Mouse (Mus musculus) kidney, postnatal 10 days (tissue): ENCODE measurements around the gene Myocos.
"Not testable (repeated sequence)": the region's sequence is repeated elsewhere in the genome, so short reads cannot be mapped to it uniquely, and the experiment has no call there.

ENCODE experiments used
- DNase-seq: peaks from one replicate; pipeline ENCODE4 v3.0.0; 2021; ENCODE audit warnings: mixed read lengths

The Myocos gene

GRCm38 (mm10) chr1:162658119-162658518 is at the start of gene Myocos:
Myocos (minus strand) TSS chr1:162658219.
- no peak for DNase-seq

- DNase-seq: no peak
Observed at GRCm38 (mm10) chr1:162700389-162701066, 42.5 kb upstream of the Myocos start.

GRCm38 (mm10) chr1:162697866-162698265 is 39.8 kb upstream of the Myocos start:
- no peak for DNase-seq

- no peak for DNase-seq
Observed at GRCm38 (mm10) chr1:162693721-162694120, 35.7 kb upstream of the Myocos start.

- peak; percentile 37 for DNase-seq
Observed at GRCm38 (mm10) chr1:162665486-162666174, 7.6 kb upstream of the Myocos start.

- DNase-seq: peak; percentile 87
Observed at GRCm38 (mm10) chr1:162664826-162665475, 6.9 kb upstream of the Myocos start.

- DNase-seq: no peak
Observed at GRCm38 (mm10) chr1:162660276-162660860, 2.3 kb upstream of the Myocos start.

GRCm38 (mm10) chr1:162648416-162648815 is 9.6 kb downstream of the Myocos start:
- DNase-seq: no peak

- DNase-seq: no peak
Observed at GRCm38 (mm10) chr1:162646083-162646686, 11.8 kb downstream of the Myocos start.

GRCm38 (mm10) chr1:162643752-162644151 is 14.3 kb downstream of the Myocos start:
- DNase-seq: peak; percentile 40

- no peak for DNase-seq
Observed at GRCm38 (mm10) chr1:162642591-162642990, 15.4 kb downstream of the Myocos start.

- DNase-seq: no peak
Observed at GRCm38 (mm10) chr1:162639861-162640260, 18.2 kb downstream of the Myocos start.

- DNase-seq: no peak
Observed at GRCm38 (mm10) chr1:162639051-162639750, 18.8 kb downstream of the Myocos start, which contains the start of gene Myoc. Myoc (plus strand) TSS chr1:162639155.

GRCm38 (mm10) chr1:162638535-162638934 is 19.5 kb downstream of the Myocos start:
- no peak for DNase-seq

- DNase-seq: no peak
Observed at GRCm38 (mm10) chr1:162636516-162636915, 21.5 kb downstream of the Myocos start.

- DNase-seq: not testable (repeated sequence)
Observed at GRCm38 (mm10) chr1:162635291-162635931, 22.6 kb downstream of the Myocos start.

- DNase-seq: not testable (repeated sequence)
Observed at GRCm38 (mm10) chr1:162628326-162628725, 29.7 kb downstream of the Myocos start.

GRCm38 (mm10) chr1:162627821-162628220 is 30.2 kb downstream of the Myocos start:
- DNase-seq: peak; percentile 39

GRCm38 (mm10) chr1:162625229-162625628 is 32.8 kb downstream of the Myocos start:
- no peak for DNase-seq

- DNase-seq: no peak
Observed at GRCm38 (mm10) chr1:162623895-162624294, 34.1 kb downstream of the Myocos start.

- no peak for DNase-seq
Observed at GRCm38 (mm10) chr1:162620487-162620886, 37.5 kb downstream of the Myocos start.

- no peak for DNase-seq
Observed at GRCm38 (mm10) chr1:162615511-162615910, 42.5 kb downstream of the Myocos start.
